In the genomic region with DNA sequence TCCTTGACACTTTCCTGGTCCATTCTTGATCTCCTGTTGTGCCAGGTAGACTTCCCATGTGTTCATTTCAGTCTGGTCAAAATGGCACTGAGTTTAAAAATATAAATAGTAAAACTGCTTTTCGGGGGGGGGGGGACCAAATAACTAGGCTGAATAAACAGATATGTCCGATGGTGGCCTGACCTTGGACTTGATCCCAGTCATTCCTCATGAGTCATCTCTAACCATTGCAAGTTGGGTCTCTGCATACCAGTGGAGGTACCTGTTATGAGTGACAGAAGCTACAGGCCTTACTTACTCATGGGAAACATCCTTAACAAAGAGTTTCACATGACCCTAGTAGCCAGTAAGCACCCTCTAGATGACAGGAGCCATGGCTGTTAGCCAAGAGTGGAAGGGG, we compare ENCODE assay signal across 17 mouse cellular contexts.
DNase-seq lines count a peak whose midpoint lies in the region; ATAC-seq and TF ChIP-seq lines count a peak whose summit lies in the region.
"Had no signal": no experiment of that assay in that cellular context is flagged by ENCODE, and none has a peak within 500 bp of the region (broad histone marks: within the 10 kb centered on the region; RNA-seq: fewer than 3 reads in every experiment).

No protein-coding gene starts in this region.

- 93% methylated on average over 2 of the region's 2 CpGs for WGBS in midbrain, embryonic 11.5 days

- in situ Hi-C loops in Patski (cut with MboI; ENCODE audit: low pct_unique_long_range_greater_than_20kb): loop anchor here (5.0 kb wide), 2 partner anchors 47 to 102 kb away; no protein-coding TSS in a partner anchor

- TF ChIP-seq CTCF in Patski (IDR thresholded peaks at IDR 0.05): no peak

- no peaks in the 10 kb centered on the region for H3K27me3 ChIP-seq in Patski
- no peaks in the 10 kb centered on the region for H3K27me3 ChIP-seq in midbrain, embryonic 11.5 days (ENCODE audit: control insufficient read depth, insufficient read depth, low read length)
- H3K27me3 ChIP-seq: CH12.LX; embryonic facial prominence, embryonic 13.5 days; heart, embryonic 13.5 days; hindbrain, embryonic 15.5 days had no signal

- H3K9me3 ChIP-seq in midbrain, embryonic 11.5 days (ENCODE audit: control insufficient read depth, low read length): no peaks in the 10 kb centered on the region
- H3K9me3 ChIP-seq: embryonic facial prominence, embryonic 13.5 days; forebrain, embryonic 13.5 days; heart, embryonic 13.5 days; hindbrain, embryonic 15.5 days had no signal

- DNase-seq in adrenal gland, adult (ENCODE audit: inconsistent age in 2 of 2, low spot score in 1 of 2): peak; percentile 53 to 75
- DNase-seq in adrenal gland, adult 18-20 months (ENCODE audit: low spot score in 2 of 2): no peak
- DNase-seq in Patski (ENCODE audit: low read depth, low spot score): no peak
- DNase-seq in adrenal gland, postnatal 25 days: peak; percentile 6
- DNase-seq in kidney, postnatal 14 days: no peak
- no peak for DNase-seq in midbrain, embryonic 11.5 days (ENCODE audit: low spot score, missing footprints)
- DNase-seq in lung, postnatal 14 days: no peak
- DNase-seq: cerebellum, adult 11-12 months; forebrain, postnatal 0 days; gastrocnemius, postnatal 14 days; heart, postnatal 36 days had no signal

- no peak overlapping the region for H3K27ac ChIP-seq in midbrain, embryonic 11.5 days (ENCODE audit: low read depth, low read length)
- H3K27ac ChIP-seq: embryonic facial prominence, embryonic 13.5 days; forebrain, embryonic 13.5 days; heart, embryonic 13.5 days had no signal

- H3K4me1 ChIP-seq in midbrain, embryonic 11.5 days (ENCODE audit: control insufficient read depth, insufficient read depth, low read length): peaks cover 12% of the 10 kb centered on the region

- H3K36me3 ChIP-seq in midbrain, embryonic 11.5 days (ENCODE audit: control insufficient read depth, insufficient read depth, low read length): no peaks in the 10 kb centered on the region
- H3K36me3 ChIP-seq: embryonic facial prominence, embryonic 13.5 days; heart, embryonic 13.5 days; hindbrain, embryonic 15.5 days had no signal

- peak; percentile 41 for ATAC-seq in Patski
- ATAC-seq in midbrain, embryonic 11.5 days (ENCODE audit: low FRiP score): no peak
- ATAC-seq: forebrain, embryonic 13.5 days; forebrain, postnatal 0 days; intestine, postnatal 0 days had no signal

- H3K9ac ChIP-seq in midbrain, embryonic 11.5 days (ENCODE audit: low read length): no peak overlapping the region
- H3K9ac ChIP-seq: embryonic facial prominence, embryonic 13.5 days; forebrain, embryonic 13.5 days; heart, embryonic 13.5 days; hindbrain, embryonic 15.5 days had no signal

- H3K4me2 ChIP-seq in midbrain, embryonic 11.5 days: no peak overlapping the region

- no peak overlapping the region for H3K4me3 ChIP-seq in midbrain, embryonic 11.5 days (ENCODE audit: low read depth, low read length)
- H3K4me3 ChIP-seq: forebrain, embryonic 13.5 days; heart, embryonic 13.5 days; hindbrain, embryonic 15.5 days had no signal

- POLR2A ChIA-PET in Patski (lab: Charles Lee): no interaction called here

- CTCF ChIA-PET in Patski (lab: Charles Lee): interaction anchor here (1.2 kb wide), 1 partner anchor 11 kb away, joined by 3 read pairs; no protein-coding TSS in a partner anchor

Comparison
In these comparisons a context has a peak if more than half of its experiments do, and no peak if none do; other contexts are left out.
1. DNase-seq: peak in adrenal gland, adult (2 of 2) and adrenal gland, postnatal 25 days (single experiment); none in adrenal gland, adult 18-20 months (0 of 2), Patski (single experiment), kidney, postnatal 14 days (single experiment), midbrain, embryonic 11.5 days (single experiment) and lung, postnatal 14 days (single experiment).